Mouse (Mus musculus): ENCODE measurements around the gene Dnmt3l. TPM values are rescaled to one million over a fixed set of nuclear protein-coding genes. Genes with fewer than 3 reads are reported as not detected.
A peak's percentile ranks its signal among the peaks of the same experiment; 100 is the strongest.
"Not testable (repeated sequence)": the region's sequence is repeated elsewhere in the genome, so short reads cannot be mapped to it uniquely, and the experiment has no call there.

The Dnmt3l gene
- total RNA-seq, 2 experiments from 2014 or later: 0.22 TPM; not detected in 1

DNA sequence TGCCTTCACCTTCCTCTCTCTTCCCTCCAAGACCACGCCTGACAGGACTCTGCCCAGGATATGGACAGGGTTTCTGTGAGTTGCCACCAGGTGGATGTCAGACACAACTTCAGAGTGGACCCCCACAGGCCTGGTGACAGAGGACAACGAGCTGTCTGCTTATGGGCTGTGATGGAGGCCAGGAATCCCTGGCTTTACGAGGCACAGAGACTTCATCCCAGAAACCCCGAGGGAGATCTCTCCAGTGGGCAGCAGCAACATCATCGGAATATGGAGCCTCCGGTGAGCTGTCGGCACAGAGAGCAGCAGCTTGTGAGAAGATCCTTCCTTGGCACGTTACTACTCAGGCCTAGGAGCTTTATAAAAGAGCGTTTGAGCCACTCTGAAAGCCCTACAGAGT, 36.1 kb downstream of the Dnmt3l start:
- intact Hi-C loops (cut with DNase I): no loop called here
- no peak for DNase-seq (ENCODE audit: low spot score)

DNA sequence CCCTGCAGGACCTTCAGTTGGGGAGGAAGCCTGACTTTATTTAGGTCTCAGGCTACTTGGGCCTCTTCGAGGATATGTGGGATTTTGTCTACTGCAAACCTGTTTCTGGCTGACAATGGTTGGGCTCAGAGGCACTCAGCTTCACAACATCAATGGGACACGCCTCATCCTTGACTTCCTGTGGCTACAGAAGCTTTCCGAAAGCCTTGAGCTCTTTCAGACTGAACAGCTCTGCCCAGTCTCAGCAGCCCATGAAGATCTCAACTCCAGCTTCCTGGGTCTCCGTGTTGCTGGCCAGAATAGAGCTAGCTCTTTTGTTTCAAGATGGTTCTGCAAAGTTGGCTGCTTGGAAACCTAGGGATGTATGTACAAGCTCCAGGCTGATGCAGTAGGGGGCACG, 36.5 kb downstream of the Dnmt3l start:
- no peak for DNase-seq (ENCODE audit: low spot score)
- intact Hi-C loops (cut with DNase I): no loop called here

DNA sequence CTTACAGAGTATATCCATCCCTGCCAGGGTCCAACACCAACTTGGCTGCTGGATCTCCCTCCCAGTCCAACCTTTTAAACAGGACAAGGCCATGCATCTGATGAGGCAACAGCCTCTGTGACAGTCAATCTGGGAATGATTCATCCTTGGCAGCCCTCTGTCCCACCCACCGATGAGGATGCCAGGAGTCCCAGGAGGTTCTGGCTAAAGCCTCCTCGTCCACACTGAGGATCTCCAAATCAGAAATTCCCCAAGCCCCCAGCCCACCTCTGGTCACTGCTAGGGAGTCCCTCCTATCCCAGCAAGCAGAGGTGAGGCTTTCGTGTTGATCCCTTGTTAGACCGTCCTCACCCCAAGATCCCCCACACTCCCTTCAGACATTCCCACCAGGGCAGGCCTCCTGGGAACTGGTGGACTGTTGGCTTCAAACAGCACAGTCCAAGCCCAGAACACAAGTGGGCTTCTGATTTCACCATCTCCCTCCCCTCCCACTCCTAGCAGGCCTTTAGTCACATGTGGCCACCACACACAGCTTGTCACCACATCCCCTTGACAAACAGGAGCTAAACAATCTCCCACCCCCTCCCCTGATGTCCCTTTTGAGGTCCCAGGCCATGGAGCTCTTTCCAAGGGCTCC, 38.3 kb downstream of the Dnmt3l start:
- DNase-seq (ENCODE audit: low spot score): peak; percentile 70
- intact Hi-C loops (cut with DNase I): no loop called here

DNA sequence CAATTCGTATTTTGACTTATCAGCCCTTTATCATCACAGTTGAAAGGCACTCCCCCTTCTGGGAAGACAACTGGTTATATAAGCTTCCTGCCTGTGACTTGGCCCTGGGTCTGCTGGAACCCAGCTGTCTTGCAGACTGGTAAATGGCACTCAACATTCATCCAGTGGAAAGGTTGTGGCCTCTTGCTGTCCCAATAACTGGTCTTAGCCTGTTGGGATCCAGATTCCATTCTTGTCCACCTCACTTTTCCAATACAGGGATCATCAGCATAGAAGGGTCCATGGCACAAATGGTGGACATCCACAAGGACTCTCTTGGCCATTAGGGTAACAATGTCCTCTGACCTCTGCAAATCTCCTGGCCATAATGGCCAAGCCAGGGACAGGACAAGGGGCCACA, 42.3 kb downstream of the Dnmt3l start:
- DNase-seq (ENCODE audit: low spot score): no peak
- intact Hi-C loops (cut with DNase I): no loop called here

DNA sequence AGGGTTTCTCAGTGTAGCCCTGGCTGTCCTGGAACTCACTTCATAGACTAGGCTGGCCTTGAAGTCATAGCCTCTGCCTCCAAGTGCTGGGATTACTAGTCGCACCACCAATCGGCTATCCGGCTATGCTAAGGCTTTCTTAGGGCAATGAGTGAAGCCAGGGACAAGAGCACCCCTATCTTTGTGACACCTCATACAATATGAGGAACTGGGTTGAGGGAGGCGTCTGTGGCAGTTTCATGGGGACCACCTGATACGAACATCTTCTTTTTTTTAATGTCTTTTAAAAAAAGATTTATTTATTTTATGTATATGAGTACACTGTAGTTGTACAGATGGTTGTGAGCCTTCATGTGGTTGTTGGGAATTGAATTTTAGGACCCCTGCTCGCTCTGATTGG, 44.0 kb downstream of the Dnmt3l start:
- no peak for DNase-seq (ENCODE audit: low spot score)
- intact Hi-C loops (cut with DNase I): no loop called here

DNA sequence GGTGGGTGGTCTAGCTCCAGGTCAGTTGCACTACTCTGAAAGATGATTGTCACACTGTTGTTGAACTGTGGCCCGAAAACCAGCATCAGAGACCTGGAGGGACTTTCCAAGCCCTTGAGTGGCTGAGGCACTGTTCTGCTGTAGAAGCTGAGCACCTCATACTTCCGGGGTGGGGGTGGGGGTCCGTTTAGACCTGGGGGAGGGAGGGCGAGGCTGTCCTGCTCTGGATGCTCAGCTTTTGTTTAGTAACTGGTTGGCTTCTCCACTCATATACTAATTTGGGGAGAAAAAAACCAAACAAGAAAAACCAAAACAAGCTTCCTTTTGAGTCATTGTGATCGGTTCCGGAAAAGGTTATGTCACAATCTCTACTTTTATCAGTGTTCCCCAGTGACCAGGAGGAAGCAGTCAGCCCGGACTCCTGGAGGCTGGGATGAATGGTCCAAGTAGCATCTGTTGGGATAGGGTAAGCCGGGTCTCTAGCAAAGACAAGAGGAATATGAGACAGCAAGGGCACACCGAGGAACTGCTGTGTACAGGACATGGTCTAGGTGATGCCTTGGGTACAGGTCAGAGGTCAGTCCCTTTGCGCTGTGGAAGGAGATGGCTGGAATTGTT, 44.8 kb downstream of the Dnmt3l start:
- intact Hi-C loops (cut with DNase I): no loop called here
- no peak for DNase-seq (ENCODE audit: low spot score)

DNA sequence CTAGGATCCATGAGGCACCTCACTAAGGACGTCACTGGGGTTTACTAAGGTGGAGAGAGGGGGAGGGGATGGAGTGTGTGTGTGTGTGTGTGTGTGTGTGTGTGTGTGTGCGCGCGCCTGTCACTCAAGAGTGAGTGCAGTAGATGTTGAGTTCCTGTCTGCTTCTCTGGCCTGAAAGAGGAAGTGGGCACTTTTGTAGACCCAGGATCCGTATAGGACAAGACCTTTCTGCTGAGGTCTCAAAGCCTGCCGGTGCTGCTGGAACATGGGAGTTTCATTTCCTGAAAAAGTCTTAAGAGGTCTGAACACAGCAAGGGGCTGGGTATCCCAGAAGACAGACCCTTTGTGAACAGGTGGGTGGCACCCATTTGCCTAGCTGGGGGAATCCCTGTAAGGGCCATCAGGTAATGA, 45.4 kb downstream of the Dnmt3l start:
- DNase-seq (ENCODE audit: low spot score): no peak
- intact Hi-C loops (cut with DNase I): no loop called here

DNA sequence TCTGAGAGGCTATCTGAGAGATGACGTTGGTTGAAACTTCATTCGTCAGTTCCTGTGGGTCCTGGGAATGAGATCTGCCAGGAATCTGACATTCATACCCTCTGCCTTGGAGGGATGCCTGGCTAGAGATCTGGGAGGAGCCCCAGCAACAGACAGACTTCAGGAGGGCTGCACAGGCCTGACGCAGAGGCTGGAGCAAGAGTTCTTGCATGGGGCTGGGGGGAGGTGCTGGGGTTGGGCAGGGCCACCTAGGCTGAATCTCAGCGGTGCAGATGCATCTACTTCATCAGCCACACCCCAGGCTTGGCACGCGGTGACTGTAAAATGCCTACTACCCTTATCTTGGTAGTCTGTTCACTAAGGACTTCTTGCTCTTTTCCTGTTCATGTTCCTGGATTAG, 48.5 kb downstream of the Dnmt3l start:
- intact Hi-C loops (cut with DNase I): no loop called here
- DNase-seq (ENCODE audit: low spot score): no peak

DNA sequence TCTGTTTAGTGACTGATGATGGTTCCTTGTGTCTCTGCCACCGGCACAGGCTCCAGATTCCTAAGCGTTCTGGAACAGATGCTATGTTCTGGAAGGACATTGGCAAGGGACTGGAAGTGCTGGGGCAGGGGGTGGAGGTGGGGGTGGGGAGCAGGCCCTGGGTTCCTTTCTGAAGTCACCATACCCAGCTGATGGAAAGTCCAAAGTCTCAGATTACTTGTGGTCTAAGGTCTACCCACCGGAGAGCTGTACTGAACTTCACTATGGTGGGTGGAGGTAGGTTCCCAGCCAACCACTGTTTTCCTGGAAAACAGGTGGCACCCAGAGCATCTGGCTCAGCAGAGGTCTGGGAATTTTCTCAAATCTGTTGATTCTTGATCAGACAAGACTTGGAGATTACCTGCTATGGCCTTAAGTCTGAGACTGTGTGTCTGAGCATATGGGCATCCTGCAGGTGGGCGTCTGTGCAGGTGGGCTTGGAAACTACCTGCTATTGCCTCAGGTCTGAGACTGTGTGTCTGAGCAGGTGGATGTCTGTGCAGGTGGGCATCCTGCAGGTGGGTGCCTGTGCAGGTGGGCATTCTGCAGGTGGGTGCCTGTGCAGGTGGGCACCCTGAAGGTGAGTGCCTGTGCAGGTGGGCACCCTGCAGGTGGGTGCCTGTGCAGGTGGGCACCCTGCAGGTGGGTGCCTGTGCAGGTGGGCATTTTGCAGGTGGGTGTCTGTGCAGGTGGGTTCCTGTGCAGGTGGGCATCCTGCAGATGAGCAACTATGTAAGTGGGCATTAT, 49.2 kb downstream of the Dnmt3l start:
- DNase-seq (ENCODE audit: low spot score): no peak
- intact Hi-C loops (cut with DNase I): no loop called here

DNA sequence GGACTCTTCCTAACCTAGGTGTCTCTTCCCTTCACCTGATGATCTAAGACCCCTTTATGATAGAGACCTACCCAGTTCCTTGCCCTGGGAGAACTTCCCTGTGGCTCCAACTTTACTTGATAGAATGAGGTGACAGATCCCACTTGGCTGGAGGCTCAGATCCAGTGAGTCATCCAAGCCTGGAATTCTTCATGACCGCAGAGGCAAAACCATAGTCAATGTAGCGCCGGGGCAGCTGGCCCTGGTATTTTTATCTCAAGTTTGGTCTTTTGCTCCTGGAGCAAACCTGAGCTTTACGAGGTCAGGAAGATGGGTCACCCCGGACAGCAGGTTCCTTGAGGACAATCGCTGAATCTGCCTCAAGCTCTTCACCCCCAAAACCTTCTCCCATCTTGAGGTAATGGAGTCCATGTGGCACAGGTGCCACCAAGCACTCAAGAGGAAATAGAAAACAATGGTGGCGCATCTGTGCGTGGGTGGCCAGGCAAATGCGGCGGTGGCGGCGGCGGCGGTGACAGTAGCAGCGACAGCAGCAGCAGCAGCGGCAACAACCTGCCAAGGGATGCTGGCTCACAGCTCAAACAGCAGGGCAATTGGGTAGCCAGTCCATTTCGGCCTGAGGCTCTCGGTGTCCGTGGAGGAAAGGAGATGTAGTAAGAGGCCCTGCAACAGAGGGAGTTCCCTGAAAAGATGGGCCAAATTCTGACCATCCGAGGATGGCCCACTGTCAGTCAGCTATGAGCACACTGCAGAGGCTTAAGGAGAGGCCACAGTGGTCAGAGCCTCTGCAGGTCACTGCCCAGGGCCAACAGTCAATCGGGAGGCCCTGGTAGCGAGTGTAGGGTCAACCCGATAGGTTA, 50.3 kb downstream of the Dnmt3l start:
- no peak for DNase-seq (ENCODE audit: low spot score)
- intact Hi-C loops (cut with DNase I): no loop called here

DNA sequence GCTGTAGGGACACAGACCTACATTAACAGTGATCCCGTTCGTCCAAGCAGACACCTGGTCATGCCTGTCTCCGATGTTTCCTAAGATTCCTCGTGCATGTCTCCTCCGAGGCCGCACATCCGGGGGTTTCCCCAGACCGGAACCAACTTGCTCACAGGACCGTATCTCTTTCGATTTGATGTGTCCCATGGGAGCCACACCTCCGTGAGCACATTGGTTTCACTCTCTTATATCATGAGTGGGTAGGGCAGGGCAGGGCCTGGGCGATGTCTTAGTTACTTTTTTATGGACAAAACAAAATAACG, 50.9 kb downstream of the Dnmt3l start:
- DNase-seq (ENCODE audit: low spot score): no peak
- intact Hi-C loops (cut with DNase I): no loop called here

DNA sequence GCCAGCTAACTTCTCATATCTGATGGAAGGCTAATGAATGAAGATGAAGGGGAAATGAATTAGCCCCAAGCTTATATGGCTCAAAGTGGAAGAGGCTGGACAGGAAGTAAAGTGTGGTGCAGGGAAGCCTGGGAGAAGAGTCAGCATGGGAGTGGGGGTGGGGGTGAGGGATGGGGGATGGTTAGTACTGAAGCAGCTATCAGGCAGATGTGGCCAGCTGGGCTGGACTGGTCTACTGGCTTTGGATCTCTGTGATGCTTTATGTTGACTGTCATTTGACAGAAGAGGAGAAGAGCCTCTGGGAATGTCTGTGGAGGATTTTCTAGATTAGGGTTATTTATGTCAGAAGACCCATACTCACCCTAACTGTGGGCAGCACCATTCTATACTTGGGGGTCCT, 53.5 kb downstream of the Dnmt3l start:
- no peak for DNase-seq (ENCODE audit: low spot score)
- intact Hi-C loops (cut with DNase I): no loop called here

DNA sequence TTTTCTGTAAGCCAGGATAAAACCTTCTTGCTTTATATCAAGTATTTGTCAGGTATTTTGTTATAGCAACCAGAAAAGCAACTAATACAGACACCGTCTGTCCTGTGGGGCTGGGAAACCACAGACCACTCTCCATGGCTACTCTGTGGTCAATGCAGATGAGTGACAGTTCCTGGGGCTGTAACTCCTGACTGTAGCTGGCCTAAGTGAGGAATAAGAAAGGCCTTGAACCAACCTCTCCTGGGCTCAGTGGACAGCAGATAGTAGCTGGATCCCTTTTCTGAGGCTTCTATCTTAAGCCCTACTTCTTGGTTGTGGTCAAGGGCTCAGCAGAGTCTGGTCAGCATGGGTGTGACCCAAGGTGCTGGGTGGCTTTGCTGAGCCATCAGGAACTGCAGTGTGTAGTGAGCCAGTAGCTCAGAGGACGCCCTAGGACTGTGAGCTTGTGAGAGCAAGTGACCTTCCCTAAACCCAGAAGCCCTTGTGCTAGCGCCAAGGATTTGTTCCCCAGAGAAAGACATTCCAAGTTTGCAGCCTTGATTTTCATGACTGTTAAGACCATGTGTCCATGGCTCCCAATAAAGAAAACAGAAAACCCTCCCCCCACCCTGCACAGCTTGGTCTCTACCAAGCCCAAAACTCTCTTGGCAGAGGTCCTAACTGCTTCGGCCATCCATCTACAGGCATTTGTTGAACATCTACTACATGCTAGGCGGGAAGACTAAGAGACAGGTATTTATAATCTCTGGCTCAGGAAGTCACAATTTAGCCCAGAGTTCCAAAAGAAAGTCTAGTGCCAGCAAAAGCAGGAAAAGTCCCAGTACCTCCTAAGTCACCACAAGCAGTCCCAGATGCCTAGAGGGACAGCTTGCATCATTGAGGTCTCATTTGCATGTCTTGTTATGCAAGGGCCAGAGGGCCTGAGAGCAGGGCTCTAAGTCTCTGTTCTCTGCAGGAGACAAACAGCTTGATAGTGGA, 54.5 kb downstream of the Dnmt3l start:
- DNase-seq (ENCODE audit: low spot score): no peak
- intact Hi-C loops (cut with DNase I): no loop called here

DNA sequence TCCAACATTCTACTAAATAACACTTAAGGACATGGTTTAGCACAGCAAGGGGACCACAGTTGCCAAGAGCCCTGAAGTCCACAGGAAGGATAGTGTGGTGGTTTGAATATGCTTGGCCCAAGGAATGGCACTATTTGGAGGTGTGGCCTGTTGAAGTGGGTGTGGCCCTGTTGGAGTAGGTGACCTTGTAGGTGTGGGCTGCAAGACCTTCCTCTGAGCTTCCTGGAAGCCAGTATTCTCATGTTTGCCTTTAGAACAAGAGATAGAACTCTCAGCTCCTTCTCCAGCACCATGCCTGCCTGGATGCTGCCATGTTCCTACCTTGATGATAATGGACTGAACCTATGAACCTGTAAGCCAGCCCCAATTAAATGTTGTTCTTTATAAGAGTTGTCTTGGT, 58.1 kb downstream of the Dnmt3l start:
- DNase-seq (ENCODE audit: low spot score); intact Hi-C loops (cut with DNase I): not testable (repeated sequence)

DNA sequence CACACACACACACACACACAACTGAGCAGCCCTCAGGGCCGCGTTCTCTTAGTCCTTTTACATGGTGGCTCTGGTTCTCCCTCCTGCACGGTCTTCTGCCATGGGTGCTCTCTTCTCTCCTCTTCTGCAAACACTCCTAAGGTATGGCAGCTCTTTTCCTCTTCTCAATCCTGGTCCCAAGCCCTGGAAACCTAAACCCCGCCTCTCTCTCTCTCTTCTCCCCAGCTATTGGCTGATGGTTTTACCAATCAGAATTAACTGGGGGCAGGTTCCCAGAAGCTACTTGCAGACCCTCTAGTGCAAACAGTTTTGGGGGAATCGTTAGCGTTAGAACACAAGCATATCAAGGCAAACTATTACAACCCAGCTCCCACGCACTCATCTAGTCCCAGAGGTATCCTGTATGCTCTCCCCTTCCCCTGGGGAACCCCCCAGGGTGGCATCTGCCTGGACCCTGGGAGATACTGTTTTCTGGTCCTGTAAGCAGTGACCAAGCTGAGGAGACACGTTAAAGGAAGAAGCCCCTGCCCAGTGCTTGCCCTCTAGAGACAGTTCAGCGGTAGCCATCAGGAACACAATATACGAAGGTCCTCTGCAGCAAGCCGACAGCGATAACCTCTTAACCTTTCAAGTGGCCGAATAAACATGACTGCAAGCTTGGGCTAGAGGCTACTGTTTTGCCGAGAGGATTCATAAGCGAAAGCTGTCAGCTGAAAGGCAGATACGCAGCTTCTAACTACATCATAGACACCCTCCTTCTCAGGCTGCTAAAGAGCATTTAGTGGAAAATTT, 59.4 kb downstream of the Dnmt3l start:
- intact Hi-C loops (cut with DNase I): no loop called here
- DNase-seq (ENCODE audit: low spot score): no peak

DNA sequence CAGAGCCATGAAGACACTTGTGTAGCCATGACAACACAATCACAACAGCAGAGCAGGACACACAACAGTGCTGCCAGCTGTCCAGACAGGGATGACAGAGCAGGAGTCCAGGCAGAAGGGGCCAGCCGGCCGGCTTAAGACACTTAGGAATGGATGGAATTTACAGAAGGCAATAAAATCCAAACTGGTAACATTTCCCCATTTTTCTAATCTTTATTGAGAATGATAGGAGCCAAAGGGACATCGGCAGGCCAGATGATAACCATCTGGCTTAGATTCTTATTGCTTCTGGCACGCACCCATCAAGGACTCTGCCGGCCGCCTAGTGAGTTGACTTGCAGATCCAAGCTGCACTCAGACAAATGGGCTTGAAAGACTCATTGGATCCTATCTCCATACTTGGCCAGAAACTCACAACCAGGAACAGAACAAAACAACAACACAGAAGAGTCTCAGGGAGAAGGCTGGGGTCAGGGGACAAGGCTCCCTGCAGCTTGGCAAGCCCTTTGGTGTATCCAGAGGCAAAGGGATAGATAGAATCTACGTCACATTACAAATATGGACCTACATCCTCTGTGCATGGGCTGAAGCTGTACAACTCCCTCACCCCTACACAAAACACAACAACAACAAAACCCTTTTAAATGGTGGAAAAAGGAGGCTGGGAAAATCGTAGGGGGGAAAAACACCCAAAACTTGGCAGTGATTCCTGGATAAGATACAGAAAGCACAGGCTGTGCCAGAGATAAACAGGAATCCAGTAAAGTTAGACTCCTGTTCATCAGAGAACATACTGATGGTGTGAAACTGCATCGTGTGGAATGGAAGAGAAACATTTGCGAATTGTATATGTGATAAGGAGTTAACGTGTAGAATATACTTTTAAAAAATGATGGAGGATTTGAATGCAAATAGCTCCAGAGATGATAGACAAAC, 63.1 kb downstream of the Dnmt3l start:
- intact Hi-C loops (cut with DNase I): no loop called here

DNA sequence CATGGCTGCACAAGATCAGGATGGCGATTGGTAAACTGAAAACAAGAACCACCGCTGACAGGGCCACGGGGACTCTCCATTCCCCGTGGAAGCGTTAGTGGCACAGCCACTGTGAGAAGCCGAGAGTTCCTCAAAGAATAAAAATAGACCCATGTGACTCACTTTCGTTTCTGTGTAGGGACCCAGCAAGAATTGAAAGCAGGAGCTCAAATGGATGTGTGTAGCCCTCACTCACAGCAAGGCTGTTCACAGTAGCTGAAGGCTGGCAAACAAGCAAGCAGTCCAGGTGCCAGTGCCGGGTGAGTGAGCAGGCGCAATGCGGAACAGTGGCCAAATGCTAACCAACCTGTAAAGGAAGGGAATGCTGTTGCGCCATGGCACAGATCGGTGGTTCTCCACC, 63.8 kb downstream of the Dnmt3l start:
- intact Hi-C loops (cut with DNase I): no loop called here
- no peak for DNase-seq (ENCODE audit: low spot score)

More for the DNA sequence above, 63.1 kb downstream of the Dnmt3l start:
- DNase-seq (ENCODE audit: low spot score): no peak

Measured in heart, postnatal 25 days (tissue).